ENCODE assay signal across 11 mouse cellular contexts in the genomic region with DNA sequence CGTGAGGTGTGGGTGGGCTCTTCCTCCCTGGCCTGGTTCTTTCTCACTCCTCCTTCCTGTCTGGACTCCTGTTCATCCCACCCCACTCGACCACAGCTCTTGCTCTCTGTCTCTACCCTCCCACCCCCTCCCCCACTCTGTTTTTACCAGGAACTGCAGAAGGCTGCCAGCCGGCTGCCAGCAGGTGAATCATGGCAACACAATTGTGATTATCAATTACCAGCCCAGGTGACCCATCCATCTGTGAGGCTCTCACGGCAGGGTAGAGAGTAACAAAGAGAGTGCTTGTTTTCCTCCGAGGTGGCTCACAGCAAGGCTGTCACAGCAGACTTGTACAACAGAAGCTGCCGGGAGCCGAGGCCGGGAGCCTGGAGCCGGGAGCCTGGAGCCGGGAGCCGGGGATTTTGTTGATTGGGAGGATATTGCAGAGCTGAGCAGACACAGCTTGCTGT. TPM values are rescaled to one million over a fixed set of nuclear protein-coding genes. Genes with fewer than 3 reads are reported as not detected.
DNase-seq lines count a peak whose midpoint lies in the region; ATAC-seq lines count a peak whose summit lies in the region.
"Had no signal": no experiment of that assay in that cellular context is flagged by ENCODE, and none has a peak within 500 bp of the region (broad histone marks: within the 10 kb centered on the region; RNA-seq: fewer than 3 reads in every experiment).

No protein-coding gene starts in this region.

- 13% methylated on average over 11 of the region's 11 CpGs for WGBS in kidney, embryonic 14.5 days
- 5% methylated on average over 11 of the region's 11 CpGs for WGBS in forebrain, embryonic 16.5 days
- 8% methylated on average over 11 of the region's 11 CpGs for WGBS in neural tube, embryonic 12.5 days

- intact Hi-C loops in gastrocnemius, postnatal 36 days (cut with DNase I), result no loop called here

- ATAC-seq in kidney, embryonic 14.5 days (ENCODE audit: low FRiP score, low TSS enrichment), result 0 out of 2 replicates have a peak, but pooled peaks have one; percentile 52
- peak; percentile 28; the same call in 1 of the 2 replicates for ATAC-seq in forebrain, embryonic 16.5 days
- no peak for ATAC-seq in neural tube, embryonic 12.5 days (ENCODE audit: low FRiP score, low read depth)

- no peak overlapping the region for H3K4me3 ChIP-seq in kidney, embryonic 14.5 days (ENCODE audit: low read length)
- H3K4me3 ChIP-seq in forebrain, embryonic 16.5 days (replicated peaks; ENCODE audit: low read length), result no peak overlapping the region
- H3K4me3 ChIP-seq in neural tube, embryonic 12.5 days, result no peak overlapping the region
- H3K4me3 ChIP-seq: liver, embryonic 13.5 days had no signal

- H3K4me1 ChIP-seq in kidney, embryonic 14.5 days (ENCODE audit: control insufficient read depth, insufficient read depth, low read length), result no peaks in the 10 kb centered on the region
- H3K4me1 ChIP-seq in forebrain, embryonic 16.5 days (replicated peaks; ENCODE audit: control insufficient read depth, insufficient read depth, low read length), result no peaks in the 10 kb centered on the region; the same call in none of the 2 replicates
- peaks cover 7% of the 10 kb centered on the region; the same call in 1 of the 2 replicates for H3K4me1 ChIP-seq in neural tube, embryonic 12.5 days

- no peak for DNase-seq in kidney, postnatal 14 days
- peak; percentile 39 for DNase-seq in cerebellum, adult 11 months
- no peak for DNase-seq in urinary bladder, postnatal 4 days (ENCODE audit: low spot score in 2 of 2)
- no peak for DNase-seq in gastrocnemius, postnatal 36 days
- DNase-seq in frontal cortex, postnatal 14 days (ENCODE audit: low spot score in 2 of 2), result no peak
- DNase-seq: liver, embryonic 13.5 days had no signal

- H3K27me3 ChIP-seq in kidney, embryonic 14.5 days (ENCODE audit: control insufficient read depth, insufficient read depth, low read length), result no peaks in the 10 kb centered on the region
- no peaks in the 10 kb centered on the region for H3K27me3 ChIP-seq in forebrain, embryonic 16.5 days (replicated peaks; ENCODE audit: control insufficient read depth, insufficient read depth, low read length)
- peaks cover 16% of the 10 kb centered on the region; the same call in 1 of the 2 replicates for H3K27me3 ChIP-seq in neural tube, embryonic 12.5 days (replicated peaks)

- H3K4me2 ChIP-seq in kidney, embryonic 14.5 days (replicated peaks; ENCODE audit: low read depth, low read length), result no peak overlapping the region
- H3K4me2 ChIP-seq in forebrain, embryonic 16.5 days (ENCODE audit: low read length), result peak overlapping the region; percentile 25
- H3K4me2 ChIP-seq in neural tube, embryonic 12.5 days (replicated peaks), result peak overlapping the region; percentile 31
- H3K4me2 ChIP-seq: liver, embryonic 13.5 days had no signal

- H3K36me3 ChIP-seq in kidney, embryonic 14.5 days (ENCODE audit: control insufficient read depth, insufficient read depth, low read length), result no peaks in the 10 kb centered on the region
- no peaks in the 10 kb centered on the region for H3K36me3 ChIP-seq in forebrain, embryonic 16.5 days (ENCODE audit: control insufficient read depth, insufficient read depth)
- no peaks in the 10 kb centered on the region for H3K36me3 ChIP-seq in neural tube, embryonic 12.5 days
- H3K36me3 ChIP-seq: liver, embryonic 13.5 days had no signal

- no peak overlapping the region for H3K27ac ChIP-seq in kidney, embryonic 14.5 days (ENCODE audit: low read depth, low read length)
- 0 out of 2 replicates have a peak overlapping the region, but pooled peaks have one; percentile 2 for H3K27ac ChIP-seq in forebrain, embryonic 16.5 days (ENCODE audit: low read length)
- no peak overlapping the region for H3K27ac ChIP-seq in neural tube, embryonic 12.5 days
- H3K27ac ChIP-seq: liver, embryonic 13.5 days had no signal

- H3K9ac ChIP-seq in kidney, embryonic 14.5 days (ENCODE audit: low read depth, low read length), result 0 out of 2 replicates have a peak overlapping the region, but pooled peaks have one; percentile 28
- 0 out of 2 replicates have a peak overlapping the region, but pooled peaks have one; percentile 7 for H3K9ac ChIP-seq in forebrain, embryonic 16.5 days (replicated peaks; ENCODE audit: low read depth, low read length)
- peak overlapping the region; percentile 18; the same call in 1 of the 2 replicates for H3K9ac ChIP-seq in neural tube, embryonic 12.5 days
- H3K9ac ChIP-seq: liver, embryonic 13.5 days had no signal

- no peaks in the 10 kb centered on the region for H3K9me3 ChIP-seq in kidney, embryonic 14.5 days (ENCODE audit: control insufficient read depth, low read length)
- H3K9me3 ChIP-seq in forebrain, embryonic 16.5 days (ENCODE audit: control insufficient read depth, low read length), result no peaks in the 10 kb centered on the region
- H3K9me3 ChIP-seq in neural tube, embryonic 12.5 days, result no peaks in the 10 kb centered on the region
- H3K9me3 ChIP-seq: liver, embryonic 13.5 days had no signal

RNA-seq across cellular contexts. Expression of gene Cda, which starts 6.4 kb away (rescaled TPM):
- polyA plus RNA-seq in kidney, embryonic 14.5 days (2014; fragmentation: Nextera tagmentation; extraction: Ambion mirVana), result 21.7 TPM in 2 replicates
- 1.0 and 1.1 TPM in 2 replicates for polyA plus RNA-seq in forebrain, embryonic 16.5 days (2015; fragmentation: Nextera tagmentation; extraction: Ambion mirVana)
- 4.3 and 4.9 TPM in 2 replicates for polyA plus RNA-seq in neural tube, embryonic 12.5 days (2016; fragmentation: Nextera tagmentation; extraction: Ambion mirVana)
- under 1 TPM in 1 of 2 experiments, not detected in 1; 0.62 TPM for total RNA-seq in gastrocnemius, postnatal 36 days (2021)
- total RNA-seq: CH12.LX; neutrophil, adult 5-6 weeks had no signal

RNA-seq across cellular contexts. Expression of gene Fam43b, which starts 34.9 kb away (rescaled TPM):
- polyA plus RNA-seq in kidney, embryonic 14.5 days (2014; fragmentation: Nextera tagmentation; extraction: Ambion mirVana), result not detected in 2 replicates
- 7.7 and 8.4 TPM in 2 replicates for polyA plus RNA-seq in forebrain, embryonic 16.5 days (2015; fragmentation: Nextera tagmentation; extraction: Ambion mirVana)
- 0.91 and 1.3 TPM in 2 replicates for polyA plus RNA-seq in neural tube, embryonic 12.5 days (2016; fragmentation: Nextera tagmentation; extraction: Ambion mirVana)
- total RNA-seq in gastrocnemius, postnatal 36 days (2021), result not detected
- total RNA-seq: CH12.LX; neutrophil, adult 5-6 weeks had no signal
- polyA plus RNA-seq: liver, embryonic 13.5 days had no signal

RNA-seq across cellular contexts. Expression of gene Pink1, which starts 35.3 kb away (rescaled TPM):
- polyA plus RNA-seq in kidney, embryonic 14.5 days (2014; fragmentation: Nextera tagmentation; extraction: Ambion mirVana), result 25.7 and 27.1 TPM in 2 replicates
- 91.0 and 92.8 TPM in 2 replicates for polyA plus RNA-seq in forebrain, embryonic 16.5 days (2015; fragmentation: Nextera tagmentation; extraction: Ambion mirVana)
- polyA plus RNA-seq in neural tube, embryonic 12.5 days (2016; fragmentation: Nextera tagmentation; extraction: Ambion mirVana), result 82.7 and 87.3 TPM in 2 replicates
- 100 to 1,000 TPM; 452 to 656 TPM for total RNA-seq in gastrocnemius, postnatal 36 days (2021)

RNA-seq across cellular contexts. Expression of gene Ddost, which starts 56.9 kb away (rescaled TPM):
- 299 and 332 TPM in 2 replicates for polyA plus RNA-seq in kidney, embryonic 14.5 days (2014; fragmentation: Nextera tagmentation; extraction: Ambion mirVana)
- 184 and 190 TPM in 2 replicates for polyA plus RNA-seq in forebrain, embryonic 16.5 days (2015; fragmentation: Nextera tagmentation; extraction: Ambion mirVana)
- polyA plus RNA-seq in neural tube, embryonic 12.5 days (2016; fragmentation: Nextera tagmentation; extraction: Ambion mirVana), result 226 and 241 TPM in 2 replicates
- 10 to 100 TPM; 31.3 to 31.8 TPM for total RNA-seq in gastrocnemius, postnatal 36 days (2021)
